Mouse (Mus musculus) neural tube, embryonic 14.5 days (tissue): ENCODE results near the gene Dnajc13. TPM values are rescaled to one million over a fixed set of nuclear protein-coding genes. Genes with fewer than 3 reads are reported as not detected.

Experiments
- ATAC-seq: fragments of 200-750 bp; cut with Nextera tagmentation; 2 replicates; pipeline ENCODE4 v1.8.0; 2017; ENCODE audit warnings: low read depth, mild to moderate bottlenecking, moderate TSS enrichment, moderate library complexity
- H3K27ac ChIP-seq: fragments of 300-500 bp; sonication (generic); 2 replicates; pipeline ENCODE4 v1.5.1; 2014; ENCODE audit warnings: low read depth, mild to moderate bottlenecking, control low read depth, low read length, moderate library complexity, mixed read lengths
- H3K27me3 ChIP-seq: fragments of 300-500 bp; sonication (generic); 2 replicates; pipeline ENCODE4 v1.6.1; 2014; ENCODE audit warnings: low read length; ENCODE audit not compliant: control insufficient read depth, insufficient read depth
- H3K36me3 ChIP-seq: fragments of 300-500 bp; sonication (generic); 2 replicates; pipeline ENCODE4 v1.6.1; 2014; ENCODE audit warnings: low read length, mixed read lengths; ENCODE audit not compliant: control insufficient read depth, insufficient read depth
- H3K4me1 ChIP-seq: fragments of 300-500 bp; sonication (generic); 2 replicates; pipeline ENCODE4 v1.6.1; 2014; ENCODE audit warnings: low read length; ENCODE audit not compliant: control insufficient read depth, insufficient read depth
- H3K4me2 ChIP-seq: fragments of 300-500 bp; sonication (generic); 2 replicates; pipeline ENCODE4 v1.6.1; 2014; ENCODE audit warnings: mild to moderate bottlenecking, low read depth, low read length, control low read depth
- H3K4me3 ChIP-seq: fragments of 300-500 bp; sonication (generic); 2 replicates; pipeline ENCODE4 v1.5.1; 2014; ENCODE audit warnings: low read depth, low read length, control low read depth, mixed read lengths
- H3K9ac ChIP-seq: fragments of 300-500 bp; sonication (generic); replicated peaks from 2 replicates; pipeline ENCODE4 v1.6.1; 2014; ENCODE audit warnings: low read depth, mild to moderate bottlenecking, control low read depth, low read length, mixed read lengths
- H3K9me3 ChIP-seq: fragments of 300-500 bp; sonication (generic); 2 replicates; pipeline ENCODE4 v1.6.1; 2016; ENCODE audit warnings: low read length; ENCODE audit not compliant: control insufficient read depth
- WGBS: fragments of 180-500 bp; shearing (Covaris S2); extraction: QIAGEN DNeasy Blood & Tissue Kit; methylation state at CpG from one replicate; pipeline ENCODE4 v1.1.7; 2014; 5-methylcytosine and 5-hydroxymethylcytosine counted together
- polyA plus RNA-seq: library from polyadenylated mRNA; unstranded; fragments of >200 nt; fragmentation: Nextera tagmentation; extraction: Ambion mirVana; gene quantifications from 2 replicates; pipeline ENCODE4 v1.2.1, GENCODE M21; 2014

Dnajc13 gene
- polyA plus RNA-seq, 1 experiment from 2014 or later, result 26.1 TPM

DNA sequence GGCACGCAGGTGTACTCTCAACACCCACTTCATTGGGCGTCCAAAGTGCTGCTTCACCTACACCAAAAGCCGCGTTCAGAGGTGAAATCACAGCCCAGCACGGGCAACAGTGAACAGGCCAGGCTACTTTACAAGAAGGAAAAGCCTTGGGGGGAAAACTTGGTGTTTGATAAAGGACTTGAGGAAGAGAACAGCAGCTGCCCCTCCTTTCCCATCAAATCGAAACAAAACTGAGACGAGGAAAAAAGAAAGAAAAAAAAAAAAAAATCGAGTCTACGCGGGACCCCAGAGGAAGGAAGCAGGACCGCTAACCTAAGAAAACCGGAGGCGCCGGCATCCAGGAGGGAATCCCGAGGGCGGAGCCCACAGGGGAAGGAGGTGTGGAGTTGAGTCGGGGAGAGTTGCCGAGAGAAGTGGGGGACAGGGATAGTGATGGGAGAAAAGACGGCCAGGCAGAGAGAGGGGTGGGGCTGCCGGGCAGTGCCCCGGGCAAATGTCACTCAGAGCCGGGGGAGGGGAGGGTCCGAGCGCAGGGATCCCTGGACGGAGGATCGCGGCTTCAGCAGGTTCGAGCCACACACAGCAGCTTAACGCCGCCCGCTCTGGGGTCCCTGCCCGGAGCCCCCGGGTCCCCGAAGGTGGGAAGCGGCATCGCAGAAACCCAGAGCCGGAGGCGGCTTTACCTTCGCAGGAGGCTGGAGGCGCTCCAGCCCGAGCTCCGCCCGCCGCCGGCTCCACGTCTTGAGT lies 541 bp downstream of the Dnajc13 start:
- H3K36me3 ChIP-seq, result no peaks in the 10 kb centered on the region
- ATAC-seq, result peak; percentile 58
- peak overlapping the region; percentile 86 for H3K27ac ChIP-seq
- H3K9ac ChIP-seq, result peak overlapping the region; percentile 83
- peak overlapping the region; percentile 93 for H3K4me3 ChIP-seq
- H3K4me2 ChIP-seq, result peak overlapping the region; percentile 77
- H3K9me3 ChIP-seq, result no peaks in the 10 kb centered on the region
- H3K27me3 ChIP-seq, result no peaks in the 10 kb centered on the region
- under 1% methylated on average over 42 of the region's 46 CpGs for WGBS
- peaks cover 11% of the 10 kb centered on the region; the same call in 1 of the 2 replicates for H3K4me1 ChIP-seq

DNA sequence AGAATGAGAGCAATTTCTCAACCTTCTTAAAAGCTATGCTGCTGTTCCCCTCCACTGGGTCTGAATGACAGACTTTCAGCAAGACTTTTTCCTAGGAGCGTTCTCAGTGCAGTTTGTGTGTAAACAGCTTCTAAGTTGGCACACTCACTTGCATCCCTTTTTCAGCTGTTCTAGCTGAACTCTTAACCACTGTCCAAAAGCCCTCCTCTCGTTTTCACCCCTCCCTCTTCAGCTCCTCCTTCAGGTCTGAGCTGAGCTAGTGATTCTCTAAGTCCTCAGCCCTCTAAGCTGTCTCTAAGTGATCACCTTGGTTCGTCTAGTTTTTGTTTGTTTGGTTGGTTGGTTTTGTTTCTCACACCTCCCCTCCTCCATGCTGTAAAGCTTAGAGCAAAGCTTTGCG lies 2.4 kb downstream of the Dnajc13 start:
- H3K27ac ChIP-seq, result no peak overlapping the region
- no peak for ATAC-seq
- no peak overlapping the region for H3K4me3 ChIP-seq
- no peak overlapping the region for H3K4me2 ChIP-seq
- no peak overlapping the region for H3K9ac ChIP-seq
- H3K36me3 ChIP-seq, result no peaks in the 10 kb centered on the region
- 31% methylated on average over 4 of the region's 4 CpGs for WGBS
- H3K4me1 ChIP-seq, result peaks cover 11% of the 10 kb centered on the region; the same call in 1 of the 2 replicates
- H3K9me3 ChIP-seq, result no peaks in the 10 kb centered on the region
- no peaks in the 10 kb centered on the region for H3K27me3 ChIP-seq

DNA sequence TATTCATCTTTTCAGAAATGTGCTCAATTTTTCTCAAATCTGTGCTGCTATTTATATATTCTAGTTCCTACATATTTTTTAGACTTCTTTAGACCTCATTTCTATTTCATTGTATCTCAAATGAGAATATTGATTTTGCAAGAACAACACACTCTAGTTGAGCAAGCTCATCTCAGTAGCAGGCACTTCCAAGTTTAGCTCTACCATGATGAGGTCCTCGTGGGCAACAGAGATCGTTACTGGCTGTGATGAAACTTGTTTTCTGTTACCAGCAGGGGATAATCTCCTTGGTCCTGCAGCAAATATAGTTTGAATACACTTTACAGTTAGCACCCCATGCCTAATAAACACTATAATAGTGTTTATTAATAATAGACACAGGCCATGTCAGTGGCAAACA lies 6.6 kb downstream of the Dnajc13 start:
- H3K4me2 ChIP-seq, result no peak overlapping the region
- no peak overlapping the region for H3K4me3 ChIP-seq
- H3K27me3 ChIP-seq, result no peaks in the 10 kb centered on the region
- H3K36me3 ChIP-seq, result no peaks in the 10 kb centered on the region
- no peak overlapping the region for H3K27ac ChIP-seq
- 74% methylated on average over 2 of the region's 2 CpGs for WGBS
- no peaks in the 10 kb centered on the region for H3K9me3 ChIP-seq
- 0 out of 2 replicates have a peak, but pooled peaks cover 4% of the 10 kb centered on the region for H3K4me1 ChIP-seq
- no peak overlapping the region for H3K9ac ChIP-seq
- no peak for ATAC-seq

- no peaks in the 10 kb centered on the region for H3K4me1 ChIP-seq
- no peak overlapping the region for H3K4me2 ChIP-seq
- H3K9me3 ChIP-seq, result no peaks in the 10 kb centered on the region
- H3K27me3 ChIP-seq, result no peaks in the 10 kb centered on the region
- H3K27ac ChIP-seq, result no peak overlapping the region
- WGBS, result 64% methylated on average over 9 of the region's 9 CpGs
- no peak for ATAC-seq
- H3K4me3 ChIP-seq, result no peak overlapping the region
- no peak overlapping the region for H3K9ac ChIP-seq
- no peaks in the 10 kb centered on the region for H3K36me3 ChIP-seq
Measured at GRCm38 (mm10) chr9:104254408-104255180, 8.1 kb downstream of the Dnajc13 start.

- WGBS, result 95% methylated on average over 3 of the region's 3 CpGs
- H3K4me3 ChIP-seq, result no peak overlapping the region
- H3K4me2 ChIP-seq, result no peak overlapping the region
- no peaks in the 10 kb centered on the region for H3K9me3 ChIP-seq
- no peak overlapping the region for H3K27ac ChIP-seq
- H3K4me1 ChIP-seq, result no peaks in the 10 kb centered on the region
- no peaks in the 10 kb centered on the region for H3K27me3 ChIP-seq
- ATAC-seq, result no peak
- no peak overlapping the region for H3K9ac ChIP-seq
- no peaks in the 10 kb centered on the region for H3K36me3 ChIP-seq
Measured at GRCm38 (mm10) chr9:104252637-104253036, 10.1 kb downstream of the Dnajc13 start.

DNA sequence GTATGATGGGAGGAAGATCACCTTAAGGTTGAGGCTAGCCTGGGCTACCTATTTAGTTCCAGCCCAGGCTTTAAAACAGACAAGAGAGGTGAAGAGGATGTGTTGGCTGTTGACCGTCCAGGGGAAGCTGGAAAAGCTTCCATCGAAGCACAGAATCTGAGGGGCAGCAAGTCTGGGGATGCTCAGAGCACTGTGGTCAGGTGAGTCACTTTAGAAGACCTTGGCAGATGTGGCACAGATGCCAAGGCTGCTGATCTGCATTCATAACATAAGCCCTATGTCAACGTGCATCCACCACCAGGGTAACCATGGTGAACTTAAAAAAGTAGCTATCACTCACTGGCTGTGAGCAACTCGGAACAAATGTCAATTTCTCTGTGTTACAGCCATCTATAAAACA lies 11.0 kb downstream of the Dnajc13 start:
- ATAC-seq, result no peak
- H3K4me1 ChIP-seq, result no peaks in the 10 kb centered on the region
- H3K4me3 ChIP-seq, result no peak overlapping the region
- H3K9me3 ChIP-seq, result no peaks in the 10 kb centered on the region
- no peaks in the 10 kb centered on the region for H3K27me3 ChIP-seq
- H3K4me2 ChIP-seq, result no peak overlapping the region
- H3K9ac ChIP-seq, result no peak overlapping the region
- H3K27ac ChIP-seq, result no peak overlapping the region
- WGBS, result 79% methylated on average over 4 of the region's 4 CpGs
- H3K36me3 ChIP-seq, result no peaks in the 10 kb centered on the region

DNA sequence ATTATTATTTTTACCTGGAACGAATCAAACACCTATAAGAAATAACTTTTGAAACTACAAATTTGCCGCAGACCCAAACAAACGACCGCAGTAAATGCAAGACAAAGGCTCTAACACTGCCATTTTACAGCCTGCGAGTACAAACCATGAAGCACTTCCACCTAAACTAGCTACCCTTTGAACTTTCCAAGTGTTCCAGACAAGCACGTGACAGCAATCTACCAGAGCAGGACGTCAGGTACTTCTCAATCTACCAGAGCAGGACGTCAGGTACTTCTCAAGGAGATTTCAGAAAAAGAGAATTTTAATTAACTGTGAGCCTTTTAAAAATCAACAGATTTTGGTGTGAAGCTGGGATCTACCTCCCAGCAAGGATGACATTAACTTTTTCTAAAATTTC lies 11.6 kb downstream of the Dnajc13 start:
- WGBS, result 45% methylated on average over 8 of the region's 8 CpGs
- no peak for ATAC-seq

GRCm38 (mm10) chr9:104247307-104247987 lies 15.3 kb downstream of the Dnajc13 start:
- no peaks in the 10 kb centered on the region for H3K36me3 ChIP-seq
- H3K27ac ChIP-seq, result no peak overlapping the region
- H3K9me3 ChIP-seq, result no peaks in the 10 kb centered on the region
- no peaks in the 10 kb centered on the region for H3K4me1 ChIP-seq
- no peak overlapping the region for H3K9ac ChIP-seq
- no peak overlapping the region for H3K4me3 ChIP-seq
- no peak for ATAC-seq
- no peaks in the 10 kb centered on the region for H3K27me3 ChIP-seq
- 62% methylated on average over 6 of the region's 6 CpGs for WGBS
- H3K4me2 ChIP-seq, result no peak overlapping the region

More for the DNA sequence above, 11.6 kb downstream of the Dnajc13 start:
- H3K4me3 ChIP-seq, result no peak overlapping the region
- no peaks in the 10 kb centered on the region for H3K27me3 ChIP-seq
- H3K9ac ChIP-seq, result no peak overlapping the region
- no peaks in the 10 kb centered on the region for H3K9me3 ChIP-seq
- H3K27ac ChIP-seq, result no peak overlapping the region
- no peaks in the 10 kb centered on the region for H3K36me3 ChIP-seq
- H3K4me1 ChIP-seq, result no peaks in the 10 kb centered on the region
- no peak overlapping the region for H3K4me2 ChIP-seq
